In the genomic region with DNA sequence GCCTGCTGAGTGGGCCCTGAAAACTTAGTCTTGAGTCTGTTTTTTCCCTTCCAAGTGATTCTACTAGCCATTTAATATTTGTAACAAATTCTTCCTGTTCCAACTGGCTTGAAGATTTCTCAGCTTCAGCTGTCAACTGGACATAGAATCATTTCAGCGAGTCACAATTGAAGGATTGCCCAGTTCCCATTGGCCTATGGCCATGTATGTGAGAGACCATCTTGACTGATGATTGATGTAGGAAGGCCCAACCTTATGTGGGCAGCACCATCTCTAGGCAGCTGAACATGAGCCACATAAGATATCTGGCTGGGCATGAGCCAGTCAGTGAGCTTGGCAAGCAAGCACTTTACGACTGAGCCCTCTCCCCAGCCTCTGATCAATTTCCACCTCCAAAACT, we compare ENCODE assay signal across 23 mouse cellular contexts. TPM values are rescaled to one million over a fixed set of nuclear protein-coding genes. Genes with fewer than 3 reads are reported as not detected.
DNase-seq lines count a peak whose midpoint lies in the region; ATAC-seq and TF ChIP-seq lines count a peak whose summit lies in the region.
"Had no signal": no experiment of that assay in that cellular context is flagged by ENCODE, and none has a peak within 500 bp of the region (broad histone marks: within the 10 kb centered on the region; RNA-seq: fewer than 3 reads in every experiment).

No protein-coding gene starts in this region.

- H3K79me2 ChIP-seq in heart, adult 2 months (replicated peaks; ENCODE audit: control insufficient read depth, insufficient read depth, low read length), result no peaks in the 10 kb centered on the region

- H3K27ac ChIP-seq in heart, adult 2 months, result no peak overlapping the region
- H3K27ac ChIP-seq in heart, embryonic 12.5 days (ENCODE audit: poor library complexity, severe bottlenecking), result no peak overlapping the region
- H3K27ac ChIP-seq in embryonic facial prominence, embryonic 10.5 days (replicated peaks), result no peak overlapping the region
- H3K27ac ChIP-seq in intestine, embryonic 15.5 days, result no peak overlapping the region
- H3K27ac ChIP-seq: embryonic facial prominence, embryonic 12.5 days; heart, embryonic 15.5 days; hindbrain, embryonic 14.5 days; kidney, postnatal 0 days; layer of hippocampus, adult 2 months; limb, embryonic 12.5 days; liver, embryonic 14.5 days; midbrain, embryonic 13.5 days; stomach, postnatal 0 days had no signal

- no peak overlapping the region for H3K4me2 ChIP-seq in heart, embryonic 12.5 days
- H3K4me2 ChIP-seq in intestine, embryonic 15.5 days (replicated peaks), result no peak overlapping the region
- H3K4me2 ChIP-seq: embryonic facial prominence, embryonic 12.5 days; heart, embryonic 15.5 days; hindbrain, embryonic 14.5 days; limb, embryonic 12.5 days; midbrain, embryonic 13.5 days had no signal

- 52% methylated on average over 2 of the region's 2 CpGs for WGBS in heart, adult 2 months
- 81% methylated on average over 2 of the region's 2 CpGs for WGBS in heart, embryonic 12.5 days
- 92% methylated on average over 2 of the region's 2 CpGs for WGBS in embryonic facial prominence, embryonic 10.5 days
- WGBS in intestine, embryonic 15.5 days, result 95% methylated on average over 2 of the region's 2 CpGs

- H3K9ac ChIP-seq in heart, adult 2 months (ENCODE audit: low read depth, low read length), result no peak overlapping the region
- no peak overlapping the region for H3K9ac ChIP-seq in heart, embryonic 12.5 days
- H3K9ac ChIP-seq in intestine, embryonic 15.5 days, result no peak overlapping the region
- H3K9ac ChIP-seq: embryonic facial prominence, embryonic 12.5 days; heart, embryonic 15.5 days; hindbrain, embryonic 14.5 days; limb, embryonic 12.5 days; liver, embryonic 14.5 days; midbrain, embryonic 13.5 days had no signal

- no peaks in the 10 kb centered on the region for H3K9me3 ChIP-seq in heart, embryonic 12.5 days (replicated peaks)
- H3K9me3 ChIP-seq in embryonic facial prominence, embryonic 10.5 days, result no peaks in the 10 kb centered on the region
- H3K9me3 ChIP-seq in intestine, embryonic 15.5 days, result no peaks in the 10 kb centered on the region
- H3K9me3 ChIP-seq: embryonic facial prominence, embryonic 12.5 days; heart, embryonic 15.5 days; midbrain, embryonic 13.5 days had no signal

- no peak overlapping the region for H3K4me3 ChIP-seq in heart, adult 2 months
- H3K4me3 ChIP-seq in heart, embryonic 12.5 days, result no peak overlapping the region
- no peak overlapping the region for H3K4me3 ChIP-seq in embryonic facial prominence, embryonic 10.5 days
- H3K4me3 ChIP-seq in intestine, embryonic 15.5 days (replicated peaks), result no peak overlapping the region
- H3K4me3 ChIP-seq: embryonic facial prominence, embryonic 12.5 days; heart, embryonic 15.5 days; layer of hippocampus, adult 2 months; limb, embryonic 12.5 days; midbrain, embryonic 13.5 days had no signal

- TF ChIP-seq CTCF in heart, adult 2 months (IDR thresholded peaks at IDR 0.05), result no peak

- peak; percentile 5 for DNase-seq in cerebellum, adult 9-11 months
- DNase-seq in cerebellum, adult 8-10 months, result no peak
- peak; percentile 27 to 34 for DNase-seq in heart, adult 2 months
- peak; percentile 15 for DNase-seq in Muller cell, postnatal 12 days (ENCODE audit: inconsistent ontology term)
- DNase-seq in heart, adult 9 months (ENCODE audit: low spot score in 2 of 2), result peak; percentile 8 to 36
- no peak for DNase-seq in embryonic facial prominence, embryonic 10.5 days (ENCODE audit: low spot score)
- DNase-seq: B cell, adult 2 months; gastrocnemius, postnatal 10 days; right cerebral cortex, postnatal 25 days had no signal

- no peak for TF ChIP-seq EP300 in heart, adult 2 months (IDR thresholded peaks at IDR 0.05; ENCODE audit: insufficient read depth, low read depth, low read length)

- H3K4me1 ChIP-seq in heart, adult 2 months (ENCODE audit: control insufficient read depth, insufficient read depth, low read length), result no peaks in the 10 kb centered on the region
- H3K4me1 ChIP-seq in heart, embryonic 12.5 days (replicated peaks), result no peaks in the 10 kb centered on the region
- no peaks in the 10 kb centered on the region for H3K4me1 ChIP-seq in embryonic facial prominence, embryonic 10.5 days
- no peaks in the 10 kb centered on the region for H3K4me1 ChIP-seq in intestine, embryonic 15.5 days (replicated peaks)
- H3K4me1 ChIP-seq: embryonic facial prominence, embryonic 12.5 days; heart, embryonic 15.5 days; midbrain, embryonic 13.5 days had no signal

- no peaks in the 10 kb centered on the region for H3K27me3 ChIP-seq in heart, adult 2 months (ENCODE audit: control insufficient read depth, insufficient read depth, low read length)
- no peaks in the 10 kb centered on the region for H3K27me3 ChIP-seq in heart, embryonic 12.5 days (replicated peaks)
- H3K27me3 ChIP-seq in embryonic facial prominence, embryonic 10.5 days (replicated peaks; ENCODE audit: low read depth, poor library complexity, severe bottlenecking), result no peaks in the 10 kb centered on the region
- no peaks in the 10 kb centered on the region for H3K27me3 ChIP-seq in intestine, embryonic 15.5 days (replicated peaks)
- H3K27me3 ChIP-seq: embryonic facial prominence, embryonic 12.5 days; heart, embryonic 15.5 days; limb, embryonic 12.5 days; midbrain, embryonic 13.5 days; Patski had no signal

- intact Hi-C loops in heart, adult 2 months (cut with DNase I), result no loop called here

- no peaks in the 10 kb centered on the region for H3K36me3 ChIP-seq in heart, adult 2 months (ENCODE audit: control insufficient read depth, insufficient read depth, low read length)
- H3K36me3 ChIP-seq in heart, embryonic 12.5 days, result no peaks in the 10 kb centered on the region
- H3K36me3 ChIP-seq in embryonic facial prominence, embryonic 10.5 days (replicated peaks), result no peaks in the 10 kb centered on the region
- H3K36me3 ChIP-seq in intestine, embryonic 15.5 days, result no peaks in the 10 kb centered on the region
- H3K36me3 ChIP-seq: embryonic facial prominence, embryonic 12.5 days; heart, embryonic 15.5 days; limb, embryonic 12.5 days; midbrain, embryonic 13.5 days had no signal

- ATAC-seq in heart, embryonic 12.5 days (ENCODE audit: insufficient number of reproducible peaks, low FRiP score), result no peak
- ATAC-seq in intestine, embryonic 15.5 days, result no peak
- ATAC-seq: activated CD4-positive, CD25-positive, alpha-beta regulatory T cell, adult 4 months; intestine, embryonic 16.5 days; midbrain, embryonic 13.5 days; Patski had no signal

- no peak for TF ChIP-seq POLR2A in heart, adult 2 months (IDR thresholded peaks at IDR 0.05; ENCODE audit: insufficient read depth, low read depth, low read length)

RNA-seq across cellular contexts. Expression of a gene that starts 42.3 kb away (rescaled TPM):
- total RNA-seq in heart, adult 2 months (2021), result 10 to 100 TPM; 25.4 to 26.5 TPM
- polyA plus RNA-seq in heart, adult 2 months (2012; rRNA removed), result 12.8 and 15.6 TPM in 2 replicates
- polyA plus RNA-seq in heart, embryonic 12.5 days (2016; fragmentation: Nextera tagmentation; extraction: Ambion mirVana), result 15.5 and 18.5 TPM in 2 replicates
- polyA plus RNA-seq in embryonic facial prominence, embryonic 10.5 days (2016; fragmentation: Nextera tagmentation; extraction: Ambion mirVana), result 9.0 and 9.8 TPM in 2 replicates
- 7.4 TPM in 2 replicates for polyA plus RNA-seq in intestine, embryonic 15.5 days (2015; fragmentation: Nextera tagmentation; extraction: Ambion mirVana)

Comparison
In these comparisons a context has a peak if more than half of its experiments do, and no peak if none do; other contexts are left out.
1. DNase-seq: peak in cerebellum, adult 9-11 months (single experiment), heart, adult 2 months (2 of 2), Muller cell, postnatal 12 days (single experiment) and heart, adult 9 months (2 of 2); none in cerebellum, adult 8-10 months (single experiment) and embryonic facial prominence, embryonic 10.5 days (single experiment).